20 mouse cellular contexts compared by ENCODE assay signal in the genomic region with DNA sequence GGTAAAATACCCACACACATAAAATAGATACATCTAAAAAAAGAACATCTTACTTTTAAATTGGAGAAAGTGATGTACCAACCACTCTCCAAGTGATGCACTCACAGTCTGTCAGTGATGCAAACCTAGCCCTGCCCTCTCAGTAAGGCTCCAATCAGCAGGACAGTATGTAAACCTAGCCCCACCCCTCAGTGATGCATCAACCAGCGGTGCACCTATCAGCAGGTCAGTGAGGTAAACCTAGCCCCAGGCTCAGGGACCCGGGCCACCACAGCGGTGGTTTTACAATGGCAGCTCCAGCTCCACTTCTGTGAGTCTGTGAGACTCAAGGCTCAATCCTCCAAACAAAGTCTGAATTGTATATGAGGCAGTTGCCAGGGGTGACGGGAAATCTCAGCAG.
"Had no signal": no experiment of that assay in that cellular context is flagged by ENCODE, and none has a peak within 500 bp of the region (broad histone marks: within the 10 kb centered on the region; RNA-seq: fewer than 3 reads in every experiment).

No protein-coding gene starts in this region.

- H3K27me3 ChIP-seq: limb, embryonic 12.5 days; limb, embryonic 15.5 days; liver, embryonic 13.5 days; neural tube, embryonic 13.5 days had no signal

- ATAC-seq: intestine, embryonic 16.5 days had no signal

- H3K9me3 ChIP-seq: limb, embryonic 12.5 days; limb, embryonic 15.5 days; liver, embryonic 13.5 days; midbrain, embryonic 10.5 days; neural tube, embryonic 13.5 days had no signal

- DNase-seq: kidney, adult 2 months; kidney, postnatal 10 days; kidney, postnatal 36 days; layer of hippocampus, postnatal 36 days; left cerebral cortex, postnatal 4 days; liver, embryonic 13.5 days; lung, adult 2 months; lung, postnatal 14 days; lung, postnatal 4 days; midbrain, embryonic 14.5 days; right cerebral cortex, postnatal 4 days; thymus, adult 2 months; thymus, postnatal 14 days; thymus, postnatal 4 days had no signal

- H3K4me3 ChIP-seq: limb, embryonic 12.5 days; limb, embryonic 15.5 days; liver, embryonic 13.5 days; midbrain, embryonic 10.5 days; neural tube, embryonic 13.5 days had no signal

- H3K27ac ChIP-seq: limb, embryonic 12.5 days; limb, embryonic 15.5 days; liver, embryonic 13.5 days; midbrain, embryonic 10.5 days; neural tube, embryonic 13.5 days; stomach, postnatal 0 days had no signal

- H3K4me2 ChIP-seq: limb, embryonic 12.5 days; limb, embryonic 15.5 days; liver, embryonic 13.5 days; neural tube, embryonic 13.5 days had no signal

- H3K9ac ChIP-seq: limb, embryonic 12.5 days; limb, embryonic 15.5 days; liver, embryonic 13.5 days; neural tube, embryonic 13.5 days had no signal

- H3K4me1 ChIP-seq: limb, embryonic 12.5 days; limb, embryonic 15.5 days; liver, embryonic 13.5 days; midbrain, embryonic 10.5 days; neural tube, embryonic 13.5 days had no signal
